Mouse (Mus musculus): ENCODE measurements around the gene Nsmce4a.

DNA sequence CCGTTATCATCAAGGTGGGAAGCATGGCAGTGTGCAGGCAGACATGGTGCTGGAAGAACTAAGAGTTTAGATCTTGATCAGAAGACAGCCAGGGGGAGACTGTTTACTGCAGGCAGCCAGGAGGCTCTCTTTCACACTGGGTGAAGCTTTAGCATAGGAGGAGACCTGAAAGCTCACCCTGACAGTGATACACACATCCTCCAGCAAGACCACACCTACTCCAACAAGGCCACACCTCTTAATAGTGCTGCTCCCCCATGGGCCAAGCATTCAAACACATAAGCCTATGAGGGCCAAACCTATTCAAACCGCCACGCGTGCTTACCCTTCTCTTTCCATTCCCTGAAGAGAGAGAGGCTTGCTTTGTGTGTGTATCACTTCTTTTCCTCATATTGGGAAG lies 9.6 kb downstream of the Nsmce4a start:
- TF ChIP-seq CTCF (conservative IDR thresholded peaks at IDR 0.05; ENCODE audit: low read length) (no peak), NANOG (IDR thresholded peaks at IDR 0.05; ENCODE audit: borderline replicate concordance, low read length) (no peak)

All from E14TG2a.4 (cell line).